Mouse (Mus musculus): Measurements from ENCODE around the gene Syt16. TPM values are rescaled to one million over a fixed set of nuclear protein-coding genes. Genes with fewer than 3 reads are reported as not detected.

Syt16 gene
- polyA plus RNA-seq (2015; fragmentation: Illumina TruSeq; extraction: RNeasy Lipid Tissue Mini Kit (QIAGEN cat#74804); ENCODE audit: insufficient read depth, low read depth, low replicate concordance): 0.22 TPM

GRCm38 (mm10) chr12:73997297-73998127, at the start of gene Syt16:
TSS of gene Syt16 (plus strand) at chr12:73997661.

GRCm38 (mm10) chr12:73964291-73965281, 32.9 kb upstream of the Syt16 start, which contains the start of gene Snapc1:
TSS of gene Snapc1 (plus strand) at chr12:73964481.

GRCm38 (mm10) chr12:74316344-74316973, 319.0 kb downstream of the Syt16 start, which contains the start of gene Gm11042:
TSS of gene Gm11042 (minus strand) at chr12:74316394.

Other genes starting within 250 kb of the Syt16 start
- gene Hif1a, start 96.3 kb upstream of the Syt16 start, polyA plus RNA-seq (2015; fragmentation: Illumina TruSeq; extraction: RNeasy Lipid Tissue Mini Kit (QIAGEN cat#74804); ENCODE audit: insufficient read depth, low read depth, low replicate concordance): 4.6 TPM
- not detected for gene Gm49321, start 60.0 kb upstream of the Syt16 start, polyA plus RNA-seq (2015; fragmentation: Illumina TruSeq; extraction: RNeasy Lipid Tissue Mini Kit (QIAGEN cat#74804); ENCODE audit: insufficient read depth, low read depth, low replicate concordance)
- 2.5 TPM for gene Snapc1, start 33.2 kb upstream of the Syt16 start, polyA plus RNA-seq (2015; fragmentation: Illumina TruSeq; extraction: RNeasy Lipid Tissue Mini Kit (QIAGEN cat#74804); ENCODE audit: insufficient read depth, low read depth, low replicate concordance)

All from pancreas, adult 10 weeks (tissue).